Mouse (Mus musculus) embryonic fibroblast, embryonic 13.5 days (primary cell): ENCODE measurements around the gene Taf15.

Experiments
- CTCF ChIP-seq: IDR thresholded peaks from 2 replicates; pipeline ENCODE4 v1.5.1; 2011; ENCODE audit warnings: mild to moderate bottlenecking, control low read depth, low read length, moderate library complexity, borderline replicate concordance; ENCODE audit not compliant: insufficient read depth
- POLR2A ChIP-seq: IDR thresholded peaks from 2 replicates; pipeline ENCODE4 v1.6.1; 2011; ENCODE audit warnings: low read depth, mild to moderate bottlenecking, control low read depth, low read length, moderate library complexity

DNA sequence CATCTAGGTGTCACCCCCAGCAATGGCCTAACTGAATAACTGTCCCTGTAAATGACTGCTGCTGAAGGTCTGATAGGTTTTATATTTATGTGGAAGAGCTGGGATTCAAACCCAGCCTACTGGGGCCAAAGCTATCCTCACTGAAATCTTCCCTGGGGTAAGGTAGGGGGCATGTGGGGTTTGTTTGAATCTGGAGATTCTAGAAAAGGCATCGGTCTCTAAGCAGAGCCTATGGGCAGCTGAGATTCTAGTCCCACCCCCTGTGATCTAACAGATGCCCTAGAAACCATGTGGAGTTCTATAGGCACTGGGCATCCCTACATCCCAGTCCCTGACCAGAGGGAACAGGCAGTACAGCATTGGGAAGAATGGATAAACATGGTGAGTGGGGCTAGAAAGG lies 35.5 kb upstream of the Taf15 start, which contains the start of gene 1700020L24Rik:
- no peak for TF ChIP-seq CTCF
- no peak for TF ChIP-seq POLR2A
